Mouse (Mus musculus): Measurements from ENCODE around the gene Cyp4f40.

DNA sequence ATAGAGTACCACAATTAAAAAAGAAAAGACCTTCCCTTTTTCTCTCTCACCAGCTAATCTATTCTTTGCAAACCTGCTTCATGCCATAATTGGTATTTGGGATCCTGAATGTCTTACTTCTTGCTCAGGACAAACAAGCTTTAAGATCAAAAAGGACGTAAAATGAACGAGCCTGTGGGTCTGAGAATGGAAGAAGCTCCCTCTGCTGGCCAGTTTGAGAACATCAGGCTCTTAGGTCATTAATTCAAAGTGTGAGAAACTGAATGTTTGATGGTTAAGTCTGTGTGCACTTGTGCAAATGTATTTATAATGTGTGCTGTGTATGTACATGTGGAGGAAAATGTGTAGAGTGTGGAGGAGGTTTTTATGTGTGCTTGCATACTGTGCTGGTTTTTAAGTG lies 21.7 kb downstream of the Cyp4f40 start:
- TF ChIP-seq CTCF (IDR thresholded peaks at IDR 0.05; ENCODE audit: insufficient read depth, low read depth, low read length) (no peak), POLR2A (IDR thresholded peaks at IDR 0.05; ENCODE audit: insufficient read depth, low read depth, low read length) (no peak)
